Mouse (Mus musculus) lung, embryonic 15.5 days (tissue): ENCODE measurements around the gene Gm45062. TPM values are rescaled to one million over a fixed set of nuclear protein-coding genes. Genes with fewer than 3 reads are reported as not detected.

Source experiments
- ATAC-seq: fragments of 200-750 bp; cut with Nextera tagmentation; 2 replicates; pipeline ENCODE4 v1.8.0; 2017; ENCODE audit warnings: moderate number of reproducible peaks, borderline replicate concordance; ENCODE audit not compliant: low FRiP score, low TSS enrichment; ENCODE audit errors: extremely low read depth
- H3K27ac ChIP-seq: fragments of 300-500 bp; sonication (generic); 2 replicates; pipeline ENCODE4 v1.5.1; 2015; ENCODE audit warnings: moderate library complexity, mild to moderate bottlenecking, inconsistent platforms
- H3K27me3 ChIP-seq: fragments of 300-500 bp; sonication (generic); 2 replicates; pipeline ENCODE4 v1.6.1; 2015; ENCODE audit warnings: inconsistent platforms
- H3K36me3 ChIP-seq: fragments of 300-500 bp; sonication (generic); 2 replicates; pipeline ENCODE4 v1.6.1; 2015; ENCODE audit warnings: inconsistent platforms
- H3K4me1 ChIP-seq: fragments of 300-500 bp; sonication (generic); 2 replicates; pipeline ENCODE4 v1.6.1; 2015; ENCODE audit warnings: inconsistent platforms
- H3K4me2 ChIP-seq: fragments of 300-500 bp; sonication (generic); 2 replicates; pipeline ENCODE4 v1.6.1; 2015; ENCODE audit warnings: inconsistent platforms, mild to moderate bottlenecking, moderate library complexity
- H3K4me3 ChIP-seq: fragments of 300-500 bp; sonication (generic); 2 replicates; pipeline ENCODE4 v1.5.1; 2015; ENCODE audit warnings: mild to moderate bottlenecking, inconsistent platforms
- H3K9ac ChIP-seq: fragments of 300-500 bp; sonication (generic); 2 replicates; pipeline ENCODE4 v1.6.1; 2015; ENCODE audit warnings: inconsistent platforms
- H3K9me3 ChIP-seq: fragments of 300-500 bp; sonication (generic); 2 replicates; pipeline ENCODE4 v1.6.1; 2016; ENCODE audit warnings: inconsistent platforms
- whole genome bisulfite sequencing: fragments of 180-500 bp; shearing (Covaris S2); methylation state at CpG from one replicate; pipeline ENCODE4 v1.1.7; 2015; 5-methylcytosine and 5-hydroxymethylcytosine counted together
- polyA plus RNA-seq: library from polyadenylated mRNA; unstranded; fragments of >200 nt; fragmentation: Nextera tagmentation; extraction: Ambion mirVana; gene quantifications from 2 replicates; pipeline ENCODE4 v1.2.1, GENCODE M21; 2015

Gene Gm45062
- polyA plus RNA-seq = 11.1 and 13.2 TPM in 2 replicates

- peak within 1 kb of the TSS; percentile 91 for H3K4me3 ChIP-seq
- ATAC-seq = peak; percentile 100
- H3K4me1 ChIP-seq = peaks cover 16% of the 10 kb centered on the region; the same call in 1 of the 2 replicates
- H3K36me3 ChIP-seq = peaks cover 4% of the 10 kb centered on the region; the same call in 1 of the 2 replicates
- H3K27me3 ChIP-seq = no peaks in the 10 kb centered on the region
- 0% methylated on average over 64 of the region's 64 CpGs for WGBS
- peak within 1 kb of the TSS; percentile 90 for H3K4me2 ChIP-seq
- H3K9me3 ChIP-seq = no peaks in the 10 kb centered on the region
- peak within 1 kb of the TSS; percentile 81 for H3K9ac ChIP-seq
- H3K27ac ChIP-seq = peak within 1 kb of the TSS; percentile 83
These were observed at the start of gene Gm45062, which contains the start of the genes Rpa3 and Umad1 for GRCm38 (mm10) chr6:8259004-8259666. Gene Gm45062 (plus strand): TSS chr6:8259450. Gene Rpa3 (minus strand): TSS chr6:8259173. Gene Umad1 (plus strand): TSS chr6:8259288.

- Histone ChIP-seq H3K36me3 (0 out of 2 replicates have a peak, but pooled peaks cover 2% of the 10 kb centered on the region), H3K27me3 (no peaks in the 10 kb centered on the region), H3K9me3 (no peaks in the 10 kb centered on the region), H3K4me2 (peak overlapping the region; percentile 52), H3K9ac (peak overlapping the region; percentile 89), H3K4me3 (peak overlapping the region; percentile 89), H3K4me1 (peaks cover 11% of the 10 kb centered on the region), H3K27ac (peak overlapping the region; percentile 96)
- no peak for ATAC-seq
- WGBS = 6% methylated on average over 10 of the region's 10 CpGs
These were observed 49.4 kb upstream of the Gm45062 start for GRCm38 (mm10) chr6:8209866-8210186.

DNA sequence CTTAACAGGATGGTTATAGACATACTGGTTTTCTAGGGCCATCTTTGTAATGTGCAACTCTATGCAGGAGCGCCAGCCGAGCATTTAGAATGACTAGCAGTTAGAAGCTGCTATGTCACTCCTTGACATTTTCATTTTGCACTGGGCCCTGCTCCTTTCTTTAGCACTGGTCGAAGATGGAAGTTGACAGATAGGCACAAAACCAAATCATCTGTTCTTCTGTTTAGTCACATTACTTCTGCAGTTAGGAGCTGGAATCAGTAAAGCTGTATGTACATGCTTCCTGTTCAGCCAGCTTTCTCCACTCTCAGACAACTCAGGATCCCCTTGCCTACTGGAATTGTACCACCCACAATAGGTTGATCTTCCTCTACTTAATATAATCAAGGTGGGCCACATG lies 48.6 kb upstream of the Gm45062 start:
- WGBS = 90% methylated on average over 3 of the region's 3 CpGs
- ATAC-seq = no peak
- peaks cover 11% of the 10 kb centered on the region for H3K4me1 ChIP-seq
- no peaks in the 10 kb centered on the region for H3K9me3 ChIP-seq
- peak overlapping the region; percentile 52 for H3K4me2 ChIP-seq
- H3K27ac ChIP-seq = no peak overlapping the region
- no peak overlapping the region for H3K9ac ChIP-seq
- peaks cover 10% of the 10 kb centered on the region; the same call in 1 of the 2 replicates for H3K36me3 ChIP-seq
- H3K27me3 ChIP-seq = no peaks in the 10 kb centered on the region
- H3K4me3 ChIP-seq = no peak overlapping the region

DNA sequence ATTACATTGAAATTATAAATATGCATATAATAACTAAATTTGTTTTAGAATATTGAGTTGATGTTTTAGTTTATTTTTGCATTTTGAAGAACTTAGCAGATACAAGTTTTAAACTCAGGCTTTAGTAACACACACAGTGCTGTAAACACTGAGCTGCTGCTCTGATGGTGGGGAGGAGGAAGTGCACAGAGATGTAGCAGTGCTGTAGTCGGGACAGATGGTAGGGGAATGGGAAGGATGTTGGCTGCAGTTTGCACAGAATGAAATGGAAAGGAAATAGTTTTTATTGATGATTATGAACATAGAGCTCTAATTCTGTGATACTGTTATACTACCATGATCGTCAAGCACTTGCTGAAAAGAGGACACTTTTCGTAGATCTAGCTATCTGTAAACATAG lies 32.2 kb upstream of the Gm45062 start:
- H3K36me3 ChIP-seq = peaks cover 25% of the 10 kb centered on the region
- H3K4me3 ChIP-seq = no peak overlapping the region
- no peaks in the 10 kb centered on the region for H3K9me3 ChIP-seq
- H3K4me1 ChIP-seq = no peaks in the 10 kb centered on the region
- H3K27me3 ChIP-seq = no peaks in the 10 kb centered on the region
- 79% methylated on average over 3 of the region's 3 CpGs for WGBS
- H3K9ac ChIP-seq = no peak overlapping the region
- H3K27ac ChIP-seq = no peak overlapping the region
- no peak overlapping the region for H3K4me2 ChIP-seq
- no peak for ATAC-seq

GRCm38 (mm10) chr6:8228596-8228995 lies 30.7 kb upstream of the Gm45062 start:
- ATAC-seq = no peak
- peaks cover 35% of the 10 kb centered on the region for H3K36me3 ChIP-seq
- no peaks in the 10 kb centered on the region for H3K27me3 ChIP-seq
- WGBS = 83% methylated on average over 3 of the region's 3 CpGs
- H3K4me1 ChIP-seq = no peaks in the 10 kb centered on the region
- H3K9me3 ChIP-seq = no peaks in the 10 kb centered on the region
- H3K27ac ChIP-seq = no peak overlapping the region
- no peak overlapping the region for H3K4me3 ChIP-seq
- H3K4me2 ChIP-seq = no peak overlapping the region
- no peak overlapping the region for H3K9ac ChIP-seq

DNA sequence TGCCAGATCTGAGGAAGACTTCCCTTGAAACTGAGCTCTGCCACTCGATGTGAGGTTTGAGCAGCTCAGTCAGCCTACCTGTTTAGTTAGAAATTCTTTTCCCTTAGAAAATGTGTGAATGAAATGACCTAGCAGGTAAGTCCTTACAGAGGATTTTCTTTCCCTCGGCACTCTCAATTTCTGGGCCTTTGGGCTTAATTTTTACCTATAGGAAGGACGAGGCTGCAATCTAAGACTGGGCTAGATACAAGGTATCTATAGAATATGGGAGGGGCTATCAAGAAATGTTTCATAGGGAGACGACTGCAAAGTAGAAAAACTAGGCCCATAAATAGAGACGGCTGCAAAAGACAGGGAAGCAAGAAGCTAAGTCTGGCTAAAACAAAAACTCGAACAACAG lies 934 bp upstream of the Gm45062 start:
- peaks cover 8% of the 10 kb centered on the region; the same call in 1 of the 2 replicates for H3K36me3 ChIP-seq
- H3K4me1 ChIP-seq = peaks cover 16% of the 10 kb centered on the region; the same call in 1 of the 2 replicates
- peak overlapping the region; percentile 72 for H3K4me2 ChIP-seq
- H3K9me3 ChIP-seq = no peaks in the 10 kb centered on the region
- WGBS = 7% methylated on average over 6 of the region's 6 CpGs
- no peak for ATAC-seq
- H3K9ac ChIP-seq = peak overlapping the region; percentile 60
- H3K27me3 ChIP-seq = no peaks in the 10 kb centered on the region
- H3K27ac ChIP-seq = no peak overlapping the region
- peak overlapping the region; percentile 91 for H3K4me3 ChIP-seq

DNA sequence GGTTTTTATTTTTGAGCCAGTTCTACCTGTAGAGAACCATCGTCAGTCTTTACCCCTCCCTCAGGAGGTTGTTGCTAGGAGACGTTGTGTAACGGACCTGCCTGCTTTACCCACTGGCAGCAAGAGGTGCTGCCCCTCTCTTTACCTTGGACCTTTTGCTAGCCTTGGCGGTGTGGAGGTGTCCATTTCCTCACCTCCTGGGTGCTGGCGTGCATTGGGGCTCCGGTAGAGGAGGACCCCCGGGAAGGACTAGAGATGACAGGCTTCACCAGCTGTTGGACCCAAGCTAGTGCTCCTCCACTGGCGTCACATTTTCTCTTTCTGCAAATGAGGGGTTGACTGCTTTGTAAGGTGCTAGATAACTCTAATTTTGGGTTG lies 406 bp downstream of the Gm45062 start:
- Histone ChIP-seq H3K27me3 (no peaks in the 10 kb centered on the region), H3K9me3 (no peaks in the 10 kb centered on the region), H3K9ac (peak overlapping the region; percentile 81), H3K4me1 (peaks cover 16% of the 10 kb centered on the region; the same call in 1 of the 2 replicates), H3K4me3 (peak overlapping the region; percentile 91), H3K36me3 (peaks cover 4% of the 10 kb centered on the region; the same call in 1 of the 2 replicates), H3K4me2 (peak overlapping the region; percentile 90), H3K27ac (peak overlapping the region; percentile 83)
- ATAC-seq = no peak
- under 1% methylated on average over 8 of the region's 8 CpGs for WGBS

DNA sequence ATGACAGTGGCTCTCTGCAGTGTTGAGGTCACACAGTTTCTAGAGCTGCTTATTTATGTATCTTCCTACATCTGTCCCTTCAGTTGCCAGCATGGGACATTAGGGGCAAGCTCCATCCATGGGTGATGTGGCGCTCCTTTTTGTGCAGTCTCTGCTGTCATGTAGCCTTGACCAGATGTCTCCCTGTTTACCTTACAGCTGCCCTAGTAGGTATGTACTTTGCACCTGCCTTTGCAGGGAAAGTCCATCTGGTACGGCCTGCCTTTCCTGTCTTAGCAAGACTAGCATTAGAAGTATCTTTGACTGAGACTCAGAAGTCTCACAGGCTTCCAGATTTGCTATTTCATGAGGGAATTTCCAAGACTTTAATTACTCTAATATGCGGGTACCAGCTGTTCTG lies 11.8 kb downstream of the Gm45062 start:
- ATAC-seq = no peak
- Histone ChIP-seq H3K4me3 (no peak overlapping the region), H3K9me3 (no peaks in the 10 kb centered on the region), H3K27me3 (no peaks in the 10 kb centered on the region), H3K27ac (no peak overlapping the region), H3K4me2 (no peak overlapping the region), H3K4me1 (no peaks in the 10 kb centered on the region), H3K9ac (no peak overlapping the region), H3K36me3 (0 out of 2 replicates have a peak, but pooled peaks cover 5% of the 10 kb centered on the region)
- 84% methylated on average over 3 of the region's 3 CpGs for WGBS

DNA sequence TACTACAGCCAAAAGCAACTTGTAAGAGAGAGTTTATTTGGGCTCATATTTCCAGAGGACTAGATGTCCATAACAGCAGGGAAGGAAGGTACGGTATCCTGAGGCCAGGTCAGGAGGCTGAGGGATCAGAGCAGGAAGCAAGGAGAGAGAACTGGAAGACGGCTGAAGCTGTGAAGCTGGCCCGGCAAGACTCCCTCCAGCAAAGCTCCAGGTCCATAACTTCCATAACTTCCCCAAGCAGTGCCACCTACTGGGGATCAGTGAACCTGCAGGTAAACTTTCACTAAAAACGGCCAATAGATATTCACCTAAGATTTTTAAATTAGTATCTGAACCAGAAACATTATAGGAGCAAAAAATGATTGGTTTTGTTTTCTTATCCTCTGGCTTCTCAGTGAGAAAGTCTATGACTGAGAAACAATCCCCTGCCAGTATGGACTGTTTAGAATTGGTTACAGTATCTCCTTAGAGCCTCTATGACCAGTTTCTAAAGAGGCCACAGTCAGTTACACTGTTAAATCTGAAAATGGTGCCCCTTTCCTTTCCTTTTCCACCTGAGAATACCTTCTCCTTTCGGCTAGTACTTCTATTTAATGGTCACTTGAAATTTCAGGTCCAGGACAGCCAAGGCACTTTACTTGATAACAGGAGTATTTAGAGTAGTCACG lies 15.3 kb downstream of the Gm45062 start:
- Histone ChIP-seq H3K4me3 (no peak overlapping the region), H3K4me2 (no peak overlapping the region), H3K27me3 (no peaks in the 10 kb centered on the region), H3K36me3 (0 out of 2 replicates have a peak, but pooled peaks cover 5% of the 10 kb centered on the region), H3K9ac (no peak overlapping the region), H3K4me1 (no peaks in the 10 kb centered on the region), H3K9me3 (no peaks in the 10 kb centered on the region), H3K27ac (no peak overlapping the region)
- no peak for ATAC-seq
- 26% methylated on average over 6 of the region's 6 CpGs for WGBS

- no peaks in the 10 kb centered on the region for H3K9me3 ChIP-seq
- H3K9ac ChIP-seq = no peak overlapping the region
- WGBS = 14% methylated on average over 1 of the region's 1 CpGs
- 0 out of 2 replicates have a peak, but pooled peaks cover 5% of the 10 kb centered on the region for H3K36me3 ChIP-seq
- ATAC-seq = no peak
- H3K4me3 ChIP-seq = no peak overlapping the region
- H3K27me3 ChIP-seq = no peaks in the 10 kb centered on the region
- no peaks in the 10 kb centered on the region for H3K4me1 ChIP-seq
- no peak overlapping the region for H3K4me2 ChIP-seq
- no peak overlapping the region for H3K27ac ChIP-seq
These were observed 15.8 kb downstream of the Gm45062 start for GRCm38 (mm10) chr6:8275098-8275497.

DNA sequence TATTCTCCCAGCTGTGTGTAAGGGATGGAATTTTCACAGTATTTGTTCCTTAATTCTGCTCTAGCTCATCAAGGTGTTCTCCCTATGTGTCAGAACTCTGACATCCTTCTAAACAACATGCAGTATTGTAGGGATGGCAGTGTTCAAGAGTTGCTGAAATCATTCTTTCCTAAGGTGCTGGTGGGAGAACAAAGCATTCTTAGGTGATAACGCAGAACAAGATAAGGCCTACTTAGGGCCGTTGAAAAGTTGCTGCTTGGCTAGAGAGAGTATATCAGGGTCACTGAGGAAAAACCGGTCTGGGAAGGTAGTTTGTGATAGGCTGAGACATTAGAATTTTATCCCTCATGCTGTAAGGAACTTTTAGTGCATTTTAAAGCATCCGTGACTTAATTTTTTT lies 17.2 kb downstream of the Gm45062 start:
- no peak for ATAC-seq
- WGBS = 42% methylated on average over 4 of the region's 4 CpGs
- H3K9me3 ChIP-seq = no peaks in the 10 kb centered on the region
- H3K36me3 ChIP-seq = 0 out of 2 replicates have a peak, but pooled peaks cover 5% of the 10 kb centered on the region
- no peak overlapping the region for H3K4me2 ChIP-seq
- no peaks in the 10 kb centered on the region for H3K27me3 ChIP-seq
- H3K9ac ChIP-seq = no peak overlapping the region
- no peaks in the 10 kb centered on the region for H3K4me1 ChIP-seq
- no peak overlapping the region for H3K4me3 ChIP-seq
- no peak overlapping the region for H3K27ac ChIP-seq

GRCm38 (mm10) chr6:8278426-8279002 lies 19.3 kb downstream of the Gm45062 start:
- Histone ChIP-seq H3K4me2 (no peak overlapping the region), H3K27ac (no peak overlapping the region), H3K36me3 (no peaks in the 10 kb centered on the region), H3K4me1 (no peaks in the 10 kb centered on the region), H3K4me3 (no peak overlapping the region), H3K9me3 (no peaks in the 10 kb centered on the region), H3K9ac (no peak overlapping the region), H3K27me3 (no peaks in the 10 kb centered on the region)
- no peak for ATAC-seq
- WGBS = 74% methylated on average over 5 of the region's 5 CpGs
